Mouse (Mus musculus) liver, postnatal 0 days (tissue): ENCODE measurements around the gene Cdc42ep4. TPM values are rescaled to one million over a fixed set of nuclear protein-coding genes. Genes with fewer than 3 reads are reported as not detected.

ENCODE experiments used
- ATAC-seq: fragments of 200-750 bp; cut with Nextera tagmentation; 2 replicates; pipeline ENCODE4 v1.8.0; 2017; ENCODE audit warnings: mild to moderate bottlenecking, moderate library complexity
- DNase-seq: peaks from one replicate; pipeline ENCODE4 v3.0.0-alpha.2; 2016
- H3K27ac ChIP-seq: fragments of 300-500 bp; sonication (generic); 2 replicates; pipeline ENCODE4 v1.5.1; 2014; ENCODE audit warnings: antibody characterized with exemption, moderate library complexity, mild to moderate bottlenecking, low read depth
- H3K27me3 ChIP-seq: fragments of 300-500 bp; sonication (generic); 2 replicates; pipeline ENCODE4 v1.6.1; 2014; ENCODE audit warnings: low read length, control low read depth, mixed read lengths; ENCODE audit not compliant: insufficient read depth
- H3K36me3 ChIP-seq: fragments of 300-500 bp; sonication (generic); replicated peaks from 2 replicates; pipeline ENCODE4 v1.6.1; 2014; ENCODE audit warnings: mild to moderate bottlenecking, control low read depth, low read length, moderate library complexity, mixed read lengths; ENCODE audit not compliant: insufficient read depth
- H3K4me1 ChIP-seq: fragments of 300-500 bp; sonication (generic); 2 replicates; pipeline ENCODE4 v1.6.1; 2014; ENCODE audit warnings: antibody characterized with exemption, mild to moderate bottlenecking, control low read depth; ENCODE audit not compliant: insufficient read depth
- H3K4me2 ChIP-seq: fragments of 300-500 bp; sonication (generic); 2 replicates; pipeline ENCODE4 v1.6.1; 2014; ENCODE audit warnings: low read depth, mild to moderate bottlenecking, low read length, moderate library complexity, mixed read lengths
- H3K4me3 ChIP-seq: fragments of 300-500 bp; sonication (generic); 2 replicates; pipeline ENCODE4 v1.5.1; 2014; ENCODE audit warnings: low read depth, low read length
- H3K9ac ChIP-seq: fragments of 300-500 bp; sonication (generic); replicated peaks from 2 replicates; pipeline ENCODE4 v1.6.1; 2014; ENCODE audit warnings: mild to moderate bottlenecking, moderate library complexity
- H3K9me3 ChIP-seq: fragments of 300-500 bp; sonication (generic); 2 replicates; pipeline ENCODE4 v1.6.1; 2016; ENCODE audit warnings: mild to moderate bottlenecking, control low read depth, low read length, mixed read lengths
- CTCF ChIP-seq: sonication (generic); IDR thresholded peaks from 2 replicates; pipeline ENCODE4 v1.5.1; 2016; ENCODE audit warnings: antibody characterized with exemption, low read depth
- EP300 ChIP-seq: IDR thresholded peaks from 2 replicates; pipeline ENCODE4 v1.6.1; 2016; ENCODE audit warnings: antibody characterized with exemption, low read depth, mild to moderate bottlenecking
- WGBS: fragments of 180-500 bp; shearing (Covaris S2); extraction: QIAGEN DNeasy Blood & Tissue Kit; methylation state at CpG from one replicate; pipeline ENCODE4 v1.1.7; 2014; ENCODE audit not compliant: insufficient replicate concordance; 5-methylcytosine and 5-hydroxymethylcytosine counted together
- polyA plus RNA-seq: library from polyadenylated mRNA; unstranded; fragments of >200 nt; fragmentation: Nextera tagmentation; extraction: Ambion mirVana; gene quantifications from 2 replicates; pipeline ENCODE4 v1.2.1, GENCODE M21; 2015

Cdc42ep4 gene
- polyA plus RNA-seq, 1 experiment from 2014 or later: 13.7 TPM

DNA sequence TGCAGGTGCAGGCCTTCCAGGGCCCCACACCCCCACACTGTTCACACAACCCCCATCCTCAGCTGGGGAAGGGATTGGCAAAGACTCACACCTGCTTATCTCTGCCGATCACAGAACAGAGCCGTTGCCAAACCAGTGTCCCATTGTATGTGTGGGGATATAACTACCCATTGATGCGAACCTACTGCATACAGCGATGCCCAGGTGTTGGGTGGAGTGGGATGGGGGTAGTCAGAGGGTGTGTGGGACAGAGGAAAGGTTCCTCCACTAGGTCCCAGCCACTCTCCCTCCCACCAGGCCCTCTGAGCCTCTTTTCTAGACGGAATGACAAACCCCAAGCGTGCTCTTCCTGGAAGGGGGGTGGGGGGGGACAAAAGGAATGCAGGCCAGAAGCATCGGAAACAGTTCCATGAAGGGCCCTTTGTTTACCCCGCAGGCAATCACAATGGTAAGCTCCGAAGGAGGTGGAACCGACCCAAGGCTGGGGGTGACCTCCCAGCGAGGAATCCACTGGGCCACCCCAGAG is 41.9 kb downstream of the Cdc42ep4 start, which contains the start of gene Cpsf4l:
TSS of gene Cpsf4l (minus strand) at position 287 of the 526 bp plus-strand sequence.
- Histone ChIP-seq H3K27me3 (0 out of 2 replicates have a peak, but pooled peaks cover 7% of the 10 kb centered on the region), H3K4me2 (no peak within 1 kb of the TSS), H3K4me3 (no peak within 1 kb of the TSS), H3K36me3 (no peaks in the 10 kb centered on the region), H3K9me3 (no peaks in the 10 kb centered on the region), H3K9ac (no peak within 1 kb of the TSS; the same call in 1 of the 2 replicates), H3K27ac (peak within 1 kb of the TSS; percentile 7; the same call in 1 of the 2 replicates), H3K4me1 (peaks cover 14% of the 10 kb centered on the region)
- TF ChIP-seq EP300: no peak
- no peak for TF ChIP-seq CTCF
- WGBS: 28% methylated on average over 11 of the region's 11 CpGs
- DNase-seq (no peak), ATAC-seq (no peak; the same call in 1 of the 2 replicates)

DNA sequence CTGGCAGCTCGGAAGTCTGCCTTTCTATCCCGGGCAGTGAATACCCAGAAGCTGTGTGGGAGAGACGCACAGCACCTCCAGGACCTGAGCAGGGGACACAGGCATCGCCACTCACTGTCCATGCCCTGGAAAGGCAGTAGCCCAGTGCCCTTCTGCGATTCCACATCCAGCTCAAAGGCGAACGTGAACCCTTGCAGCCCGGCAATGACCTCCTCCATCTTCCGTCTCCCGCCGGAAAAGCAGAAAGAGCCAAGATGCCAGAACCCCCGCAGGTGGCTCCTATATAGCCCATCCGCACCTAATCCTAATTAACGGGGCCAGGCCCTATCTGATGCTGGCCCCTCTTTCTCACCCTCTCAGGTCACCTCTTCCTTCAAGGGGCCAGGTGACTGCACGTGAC is 42.4 kb downstream of the Cdc42ep4 start:
- no peak overlapping the region for H3K9ac ChIP-seq
- 0 out of 2 replicates have a peak, but pooled peaks cover 7% of the 10 kb centered on the region for H3K27me3 ChIP-seq
- ATAC-seq (peak; percentile 33), DNase-seq (no peak)
- H3K9me3 ChIP-seq: no peaks in the 10 kb centered on the region
- no peak overlapping the region for H3K4me3 ChIP-seq
- TF ChIP-seq EP300 (no peak), CTCF (no peak)
- no peak overlapping the region for H3K4me2 ChIP-seq
- H3K4me1 ChIP-seq: peaks cover 14% of the 10 kb centered on the region
- H3K36me3 ChIP-seq: no peaks in the 10 kb centered on the region
- no peak overlapping the region for H3K27ac ChIP-seq
- WGBS: 46% methylated on average over 15 of the region's 15 CpGs

DNA sequence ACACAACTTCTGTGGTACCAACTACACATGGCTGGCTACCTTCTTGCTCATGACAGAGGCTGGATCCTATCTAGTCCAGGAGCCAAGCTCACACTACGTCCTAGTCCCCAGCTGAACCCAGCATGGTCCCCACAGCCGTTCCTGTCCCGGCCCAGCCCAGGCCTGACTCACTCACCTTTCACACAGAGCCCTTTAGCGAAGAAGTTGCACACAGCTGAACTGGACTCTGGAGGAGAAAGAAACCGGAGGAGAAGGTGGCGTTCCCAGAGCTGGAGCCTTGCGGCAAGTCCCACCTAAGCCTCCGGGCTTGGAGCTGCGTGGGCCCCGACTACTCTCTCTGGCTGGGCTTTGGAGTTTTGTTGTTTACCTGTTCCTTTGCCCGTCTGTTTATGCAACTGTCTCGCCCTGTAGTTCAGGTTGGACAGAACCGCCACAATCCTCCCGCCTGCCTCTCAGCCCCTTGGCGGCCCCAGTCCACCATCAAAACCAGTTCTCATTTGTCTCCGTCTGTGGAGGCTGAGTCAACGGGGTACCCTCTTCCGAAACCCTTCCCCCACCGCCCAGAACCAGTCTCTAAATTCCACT is 43.0 kb downstream of the Cdc42ep4 start:
- Histone ChIP-seq H3K27ac (no peak overlapping the region), H3K4me3 (no peak overlapping the region), H3K9ac (no peak overlapping the region; the same call in 1 of the 2 replicates), H3K36me3 (no peaks in the 10 kb centered on the region), H3K27me3 (0 out of 2 replicates have a peak, but pooled peaks cover 7% of the 10 kb centered on the region), H3K9me3 (no peaks in the 10 kb centered on the region), H3K4me1 (peaks cover 14% of the 10 kb centered on the region), H3K4me2 (no peak overlapping the region; the same call in 1 of the 2 replicates)
- DNase-seq (no peak), ATAC-seq (peak; percentile 68)
- TF ChIP-seq CTCF (no peak), EP300 (no peak)
- 58% methylated on average over 19 of the region's 19 CpGs for WGBS

DNA sequence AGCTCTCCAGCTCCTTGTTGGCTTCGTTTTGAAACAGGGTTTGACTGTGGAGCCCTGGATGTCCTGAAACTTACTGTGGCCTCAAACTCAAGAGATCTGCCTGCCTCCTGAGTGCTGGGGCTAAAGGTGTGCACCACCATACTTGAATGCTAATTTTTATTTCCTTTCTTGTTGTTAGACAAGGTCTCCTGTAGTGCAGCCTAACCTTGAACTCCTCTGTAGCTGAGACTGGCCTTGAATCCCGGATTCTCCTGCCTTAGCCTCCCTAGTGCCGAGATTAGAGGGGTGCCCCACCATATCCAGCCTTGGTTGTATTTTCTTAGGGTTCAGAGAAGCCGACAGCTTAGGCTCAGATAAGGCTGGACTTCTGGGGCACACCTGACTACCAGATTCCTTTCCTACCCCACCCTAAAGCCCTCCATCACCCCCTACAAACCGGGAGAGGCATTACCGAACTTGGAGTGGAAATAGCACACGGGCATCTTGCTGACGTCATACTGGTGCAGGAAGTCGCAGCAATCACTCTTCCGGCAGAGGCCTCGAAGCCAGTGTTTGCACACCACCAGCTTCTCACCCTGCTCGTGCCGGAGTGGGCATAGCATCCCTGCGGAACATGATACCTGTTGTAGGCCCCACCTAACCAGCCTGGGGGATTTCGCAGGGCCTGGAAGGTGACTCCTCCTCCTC is 45.6 kb downstream of the Cdc42ep4 start:
- TF ChIP-seq EP300: no peak
- no peak for TF ChIP-seq CTCF
- no peak overlapping the region for H3K4me2 ChIP-seq
- H3K4me1 ChIP-seq: peaks cover 14% of the 10 kb centered on the region
- no peak overlapping the region for H3K4me3 ChIP-seq
- no peak for DNase-seq
- no peak for ATAC-seq
- 0 out of 2 replicates have a peak, but pooled peaks cover 10% of the 10 kb centered on the region for H3K27me3 ChIP-seq
- H3K27ac ChIP-seq: no peak overlapping the region
- no peaks in the 10 kb centered on the region for H3K9me3 ChIP-seq
- no peak overlapping the region for H3K9ac ChIP-seq
- H3K36me3 ChIP-seq: no peaks in the 10 kb centered on the region
- WGBS: 70% methylated on average over 15 of the region's 15 CpGs

DNA sequence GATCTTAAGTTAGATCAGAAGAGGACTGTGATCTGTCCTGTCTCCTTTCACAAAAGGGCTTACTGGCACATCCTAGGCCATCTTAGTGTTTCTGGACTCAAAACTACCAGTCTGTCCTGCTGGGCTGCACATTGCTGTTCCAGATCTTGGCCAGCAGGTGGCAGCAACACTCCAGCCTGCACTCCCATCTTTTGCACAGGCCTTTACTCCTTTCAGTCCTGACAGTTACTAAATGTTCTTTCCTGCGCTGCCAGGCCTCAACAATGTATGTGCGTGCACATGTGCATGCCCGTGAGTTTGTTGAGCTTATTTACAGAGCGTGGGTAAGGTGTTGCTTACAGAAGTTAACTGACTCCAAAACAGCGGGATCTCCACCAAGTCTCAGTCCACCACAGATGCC is 47.9 kb downstream of the Cdc42ep4 start:
- H3K27ac ChIP-seq: no peak overlapping the region
- peak; percentile 69; the same call in 1 of the 2 replicates for ATAC-seq

DNA sequence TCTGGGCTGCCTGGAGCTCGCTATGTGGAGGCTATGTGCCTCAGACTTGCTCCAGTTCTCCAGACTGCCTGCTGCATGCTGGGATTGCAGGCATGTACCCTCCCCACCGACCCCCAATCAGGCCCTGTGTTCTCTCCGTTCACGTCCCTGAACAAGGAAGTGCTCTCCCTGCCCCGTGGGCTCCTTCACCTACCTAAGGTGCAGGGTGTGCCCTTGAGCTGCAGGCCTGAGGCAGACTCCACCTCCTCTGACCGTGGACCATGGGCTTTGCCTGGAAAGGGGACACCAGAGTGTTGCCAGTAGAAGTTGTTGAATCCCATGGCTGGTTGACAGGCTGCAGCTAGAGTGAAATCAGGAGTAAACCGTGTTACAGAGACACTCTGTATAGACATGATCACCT is 52.0 kb downstream of the Cdc42ep4 start:
- WGBS: 73% methylated on average over 7 of the region's 7 CpGs
- Histone ChIP-seq H3K4me2 (no peak overlapping the region), H3K4me3 (no peak overlapping the region), H3K27me3 (0 out of 2 replicates have a peak, but pooled peaks cover 3% of the 10 kb centered on the region), H3K4me1 (peaks cover 2% of the 10 kb centered on the region; the same call in 1 of the 2 replicates), H3K27ac (no peak overlapping the region), H3K9me3 (0 out of 2 replicates have a peak, but pooled peaks cover 4% of the 10 kb centered on the region), H3K9ac (no peak overlapping the region), H3K36me3 (peaks cover 9% of the 10 kb centered on the region)
- DNase-seq (no peak), ATAC-seq (no peak)
- no peak for TF ChIP-seq CTCF
- no peak for TF ChIP-seq EP300

More for the DNA sequence above, 47.9 kb downstream of the Cdc42ep4 start:
- H3K4me3 ChIP-seq: no peak overlapping the region
- peak; percentile 83 for DNase-seq
- 0 out of 2 replicates have a peak, but pooled peaks cover 3% of the 10 kb centered on the region for H3K27me3 ChIP-seq
- WGBS: 33% methylated on average over 5 of the region's 5 CpGs
- no peak for TF ChIP-seq EP300
- TF ChIP-seq CTCF: peak; percentile 100
- H3K4me2 ChIP-seq: no peak overlapping the region
- no peaks in the 10 kb centered on the region for H3K9me3 ChIP-seq
- H3K9ac ChIP-seq: no peak overlapping the region
- no peaks in the 10 kb centered on the region for H3K36me3 ChIP-seq
- H3K4me1 ChIP-seq: no peaks in the 10 kb centered on the region
